Mouse (Mus musculus) heart, embryonic 12.5 days (tissue): ENCODE measurements around the gene Fsd1. TPM values are rescaled to one million over a fixed set of nuclear protein-coding genes. Genes with fewer than 3 reads are reported as not detected.
A peak's percentile ranks its signal among the peaks of the same experiment; 100 is the strongest.

Source experiments
- ATAC-seq: fragments of 200-750 bp; cut with Nextera tagmentation; 2 replicates; pipeline ENCODE4 v1.8.0; 2017; ENCODE audit warnings: moderate TSS enrichment, moderate library complexity; ENCODE audit not compliant: insufficient number of reproducible peaks, low FRiP score
- H3K27ac ChIP-seq: fragments of 300-500 bp; sonication (generic); 2 replicates; pipeline ENCODE4 v1.5.1; 2016; ENCODE audit warnings: mild to moderate bottlenecking, moderate library complexity; ENCODE audit not compliant: poor library complexity, severe bottlenecking
- H3K27me3 ChIP-seq: fragments of 300-500 bp; sonication (generic); replicated peaks from 2 replicates; pipeline ENCODE4 v1.6.1; 2016; ENCODE audit warnings: mild to moderate bottlenecking, moderate library complexity
- H3K36me3 ChIP-seq: fragments of 300-500 bp; sonication (generic); 2 replicates; pipeline ENCODE4 v1.6.1; 2016; ENCODE audit warnings: mild to moderate bottlenecking, moderate library complexity
- H3K4me1 ChIP-seq: fragments of 300-500 bp; sonication (generic); replicated peaks from 2 replicates; pipeline ENCODE4 v1.6.1; 2016; ENCODE audit warnings: mild to moderate bottlenecking
- H3K4me2 ChIP-seq: fragments of 300-500 bp; sonication (generic); 2 replicates; pipeline ENCODE4 v1.6.1; 2016; ENCODE audit warnings: mild to moderate bottlenecking, moderate library complexity
- H3K4me3 ChIP-seq: fragments of 300-500 bp; sonication (generic); 2 replicates; pipeline ENCODE4 v1.5.1; 2016; ENCODE audit warnings: mild to moderate bottlenecking
- H3K9ac ChIP-seq: fragments of 300-500 bp; sonication (generic); 2 replicates; pipeline ENCODE4 v1.6.1; 2016; ENCODE audit warnings: mild to moderate bottlenecking, moderate library complexity
- H3K9me3 ChIP-seq: fragments of 300-500 bp; sonication (generic); replicated peaks from 2 replicates; pipeline ENCODE4 v1.6.1; 2016; ENCODE audit warnings: mild to moderate bottlenecking, moderate library complexity
- WGBS: fragments of 180-500 bp; shearing (Covaris S2); methylation state at CpG from one replicate; pipeline ENCODE4 v1.1.7; 2016; 5-methylcytosine and 5-hydroxymethylcytosine counted together
- polyA plus RNA-seq: library from polyadenylated mRNA; unstranded; fragments of >200 nt; fragmentation: Nextera tagmentation; extraction: Ambion mirVana; gene quantifications from 2 replicates; pipeline ENCODE4 v1.2.1, GENCODE M21; 2016

Fsd1 gene
- polyA plus RNA-seq, 1 experiment from 2014 or later, result 5.6 TPM

DNA sequence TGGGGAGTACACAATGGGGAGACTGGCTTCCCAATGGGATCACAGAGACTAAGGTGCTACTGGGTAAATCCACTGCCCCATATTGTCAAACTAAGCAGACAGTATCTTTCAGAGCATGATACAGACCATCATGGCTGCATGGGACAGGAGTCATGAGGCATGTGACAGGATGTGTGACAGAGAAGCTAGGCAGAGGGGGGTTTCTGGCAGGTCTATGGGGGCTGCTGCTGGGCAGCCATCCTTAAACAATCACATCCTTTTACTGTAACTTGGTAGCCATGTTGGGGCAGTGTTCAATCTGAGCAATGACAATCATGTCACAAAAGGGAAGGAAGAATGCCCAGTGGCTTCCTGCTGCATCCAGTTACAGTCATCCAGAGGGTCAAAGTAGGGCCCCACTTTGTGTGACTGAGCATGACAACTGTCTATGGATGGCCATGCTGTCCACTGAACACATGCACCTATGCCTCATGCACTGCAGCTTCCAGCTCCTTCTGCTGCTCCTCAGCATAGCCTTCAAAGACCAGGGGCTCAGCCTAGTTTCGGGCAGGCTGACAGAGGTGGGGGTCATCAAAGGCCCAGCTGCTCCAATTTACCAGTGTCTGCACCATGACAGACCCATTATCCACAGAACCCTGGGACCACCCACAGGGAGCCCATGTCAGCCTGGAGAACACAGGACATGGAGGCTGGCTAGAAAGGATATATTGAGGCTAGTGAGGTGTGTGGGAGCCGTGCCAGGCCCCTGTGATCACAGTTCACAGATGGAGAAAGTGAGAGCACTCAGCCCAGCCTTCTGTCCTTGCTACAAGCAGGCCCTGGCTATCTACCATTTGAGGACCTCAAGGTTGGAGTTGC lies 36.1 kb downstream of the Fsd1 start:
- H3K27ac ChIP-seq, result no peak overlapping the region
- peaks cover 36% of the 10 kb centered on the region for H3K36me3 ChIP-seq
- no peak overlapping the region for H3K4me2 ChIP-seq
- H3K9ac ChIP-seq, result no peak overlapping the region
- no peaks in the 10 kb centered on the region for H3K9me3 ChIP-seq
- no peaks in the 10 kb centered on the region for H3K27me3 ChIP-seq
- peaks cover 79% of the 10 kb centered on the region for H3K4me1 ChIP-seq
- ATAC-seq, result no peak
- 94% methylated on average over 2 of the region's 2 CpGs for WGBS
- H3K4me3 ChIP-seq, result no peak overlapping the region

DNA sequence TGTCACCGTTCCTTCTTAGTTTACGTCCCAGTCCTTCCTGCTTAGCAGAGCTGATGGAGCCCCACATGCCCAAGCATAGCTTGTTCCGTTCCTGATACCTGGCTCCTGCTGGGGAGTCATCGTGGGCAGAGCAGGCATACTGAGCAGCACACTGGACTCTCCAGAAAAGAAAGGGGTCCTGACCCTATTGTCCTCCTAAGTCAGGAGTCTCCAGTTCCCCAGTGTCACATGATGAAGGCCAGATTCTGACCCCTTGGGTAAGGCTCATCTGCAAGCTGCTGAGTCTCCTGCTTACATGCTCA lies 36.6 kb downstream of the Fsd1 start:
- no peak overlapping the region for H3K27ac ChIP-seq
- no peak overlapping the region; the same call in 1 of the 2 replicates for H3K9ac ChIP-seq
- no peaks in the 10 kb centered on the region for H3K9me3 ChIP-seq
- H3K4me2 ChIP-seq, result no peak overlapping the region
- H3K4me1 ChIP-seq, result peaks cover 85% of the 10 kb centered on the region
- ATAC-seq, result no peak
- no peak overlapping the region for H3K4me3 ChIP-seq
- H3K27me3 ChIP-seq, result no peaks in the 10 kb centered on the region
- 82% methylated on average over 4 of the region's 4 CpGs for WGBS
- peaks cover 35% of the 10 kb centered on the region for H3K36me3 ChIP-seq

GRCm38 (mm10) chr17:56023386-56023785 lies 37.1 kb downstream of the Fsd1 start:
- Histone ChIP-seq H3K36me3 (peaks cover 33% of the 10 kb centered on the region), H3K27ac (peak overlapping the region; percentile 36; the same call in 1 of the 2 replicates), H3K4me3 (no peak overlapping the region), H3K27me3 (no peaks in the 10 kb centered on the region), H3K4me1 (peaks cover 86% of the 10 kb centered on the region), H3K9ac (no peak overlapping the region; the same call in 1 of the 2 replicates), H3K9me3 (no peaks in the 10 kb centered on the region), H3K4me2 (no peak overlapping the region)
- 39% methylated on average over 5 of the region's 5 CpGs for WGBS
- no peak for ATAC-seq

GRCm38 (mm10) chr17:56024476-56024875 lies 38.2 kb downstream of the Fsd1 start:
- Histone ChIP-seq H3K36me3 (peaks cover 32% of the 10 kb centered on the region), H3K4me2 (no peak overlapping the region), H3K4me1 (peaks cover 87% of the 10 kb centered on the region), H3K9ac (0 out of 2 replicates have a peak overlapping the region, but pooled peaks have one; percentile 46), H3K9me3 (no peaks in the 10 kb centered on the region), H3K27me3 (no peaks in the 10 kb centered on the region), H3K27ac (no peak overlapping the region), H3K4me3 (no peak overlapping the region)
- no peak for ATAC-seq
- WGBS, result 45% methylated on average over 2 of the region's 2 CpGs

GRCm38 (mm10) chr17:56024931-56025330 lies 38.6 kb downstream of the Fsd1 start:
- Histone ChIP-seq H3K36me3 (peaks cover 30% of the 10 kb centered on the region), H3K9ac (no peak overlapping the region), H3K4me2 (no peak overlapping the region), H3K27me3 (no peaks in the 10 kb centered on the region), H3K4me1 (peaks cover 84% of the 10 kb centered on the region), H3K27ac (0 out of 2 replicates have a peak overlapping the region, but pooled peaks have one; percentile 2), H3K9me3 (no peaks in the 10 kb centered on the region), H3K4me3 (no peak overlapping the region)
- 52% methylated on average over 5 of the region's 5 CpGs for WGBS
- ATAC-seq, result no peak

DNA sequence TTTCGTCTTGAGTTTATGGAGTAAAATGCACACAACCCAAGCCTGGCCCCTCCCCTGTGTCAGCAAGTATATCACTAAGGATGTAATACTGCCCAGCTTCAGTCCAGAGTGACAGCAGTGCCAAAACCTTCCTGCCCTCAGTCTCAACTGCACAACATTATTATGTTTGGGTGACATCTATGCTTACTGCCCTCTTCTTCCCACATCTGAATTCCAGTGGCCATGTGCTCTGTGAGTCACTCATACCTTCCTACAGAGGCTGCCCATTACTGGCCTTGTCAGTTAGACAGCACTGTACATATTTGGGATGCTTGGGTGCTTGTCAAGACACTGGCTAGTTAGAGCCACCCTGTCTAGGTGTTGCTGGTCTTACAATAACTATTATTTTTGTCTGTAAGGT lies 40.0 kb downstream of the Fsd1 start:
- peaks cover 84% of the 10 kb centered on the region for H3K4me1 ChIP-seq
- no peak for ATAC-seq
- 53% methylated on average over 1 of the region's 1 CpGs for WGBS

DNA sequence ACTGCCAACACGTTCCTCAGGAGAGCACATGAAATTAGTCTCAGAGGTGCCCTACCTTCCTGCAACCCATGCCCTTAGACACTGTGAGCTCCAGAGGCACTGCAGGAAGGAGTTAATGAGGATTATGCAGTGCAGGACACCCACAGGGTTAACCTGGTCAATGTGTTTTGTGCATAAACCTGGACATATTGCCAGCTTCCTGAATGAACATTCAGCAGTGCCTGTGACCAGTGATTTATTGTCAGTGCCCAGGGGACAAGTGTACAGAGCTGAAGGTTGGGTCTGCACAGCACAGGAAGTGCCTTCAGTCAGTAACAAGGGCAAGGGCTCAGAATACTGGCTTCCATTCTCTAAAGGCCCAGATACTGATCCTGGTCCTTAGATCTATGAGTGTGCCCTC lies 40.6 kb downstream of the Fsd1 start:
- ATAC-seq, result no peak
- Histone ChIP-seq H3K27ac (peak overlapping the region; percentile 70), H3K36me3 (peaks cover 26% of the 10 kb centered on the region), H3K27me3 (no peaks in the 10 kb centered on the region), H3K4me3 (no peak overlapping the region), H3K4me1 (peaks cover 88% of the 10 kb centered on the region), H3K4me2 (no peak overlapping the region), H3K9ac (0 out of 2 replicates have a peak overlapping the region, but pooled peaks have one; percentile 13), H3K9me3 (no peaks in the 10 kb centered on the region)
- WGBS, result 69% methylated on average over 1 of the region's 1 CpGs

More for the DNA sequence above, 40.0 kb downstream of the Fsd1 start:
- peak overlapping the region; percentile 70 for H3K27ac ChIP-seq
- H3K9ac ChIP-seq, result no peak overlapping the region
- peaks cover 26% of the 10 kb centered on the region for H3K36me3 ChIP-seq
- no peaks in the 10 kb centered on the region for H3K27me3 ChIP-seq
- H3K4me3 ChIP-seq, result no peak overlapping the region
- no peak overlapping the region for H3K4me2 ChIP-seq
- H3K9me3 ChIP-seq, result no peaks in the 10 kb centered on the region

GRCm38 (mm10) chr17:56027801-56028441 lies 41.6 kb downstream of the Fsd1 start:
- H3K9ac ChIP-seq, result 0 out of 2 replicates have a peak overlapping the region, but pooled peaks have one; percentile 13
- WGBS, result 89% methylated on average over 5 of the region's 5 CpGs
- no peak for ATAC-seq
- peaks cover 88% of the 10 kb centered on the region for H3K4me1 ChIP-seq
- H3K4me2 ChIP-seq, result no peak overlapping the region
- 0 out of 2 replicates have a peak overlapping the region, but pooled peaks have one; percentile 22 for H3K27ac ChIP-seq
- H3K4me3 ChIP-seq, result no peak overlapping the region
- peaks cover 26% of the 10 kb centered on the region for H3K36me3 ChIP-seq
- no peaks in the 10 kb centered on the region for H3K9me3 ChIP-seq
- H3K27me3 ChIP-seq, result no peaks in the 10 kb centered on the region

DNA sequence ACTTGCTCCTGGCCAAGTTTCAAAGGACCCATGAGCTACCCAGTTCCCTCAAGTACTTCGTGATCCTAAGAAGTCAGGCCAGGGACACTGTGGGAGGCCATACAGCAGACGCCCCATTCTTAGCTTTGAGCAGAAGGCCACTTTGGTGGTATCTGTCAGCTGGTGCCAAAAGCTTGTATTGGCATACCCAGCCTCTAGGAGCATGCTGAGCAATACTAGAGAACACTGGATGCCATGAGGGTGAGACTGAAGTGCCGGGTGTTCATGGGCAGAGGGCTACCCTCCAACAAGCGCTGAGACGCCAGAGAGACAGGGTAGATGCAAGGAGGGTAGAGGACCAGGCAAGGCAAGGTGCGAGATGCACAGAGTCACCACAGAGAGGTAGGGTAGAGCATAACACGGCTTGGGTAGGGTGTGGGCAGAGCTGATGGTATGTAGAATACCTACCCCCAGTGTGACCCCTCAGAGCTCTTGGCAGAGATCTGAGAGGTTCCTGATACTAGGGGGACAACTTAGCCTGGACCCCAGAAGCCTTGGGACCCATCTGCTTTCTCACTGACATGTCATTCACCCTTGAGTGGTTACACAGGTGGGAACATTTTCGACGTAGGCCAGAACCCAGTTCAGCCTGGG lies 44.0 kb downstream of the Fsd1 start:
- ATAC-seq, result no peak
- H3K36me3 ChIP-seq, result peaks cover 44% of the 10 kb centered on the region
- H3K4me2 ChIP-seq, result no peak overlapping the region
- no peak overlapping the region for H3K27ac ChIP-seq
- no peak overlapping the region for H3K9ac ChIP-seq
- 86% methylated on average over 9 of the region's 9 CpGs for WGBS
- H3K4me3 ChIP-seq, result no peak overlapping the region
- no peaks in the 10 kb centered on the region for H3K9me3 ChIP-seq
- H3K4me1 ChIP-seq, result peaks cover 88% of the 10 kb centered on the region
- H3K27me3 ChIP-seq, result no peaks in the 10 kb centered on the region

DNA sequence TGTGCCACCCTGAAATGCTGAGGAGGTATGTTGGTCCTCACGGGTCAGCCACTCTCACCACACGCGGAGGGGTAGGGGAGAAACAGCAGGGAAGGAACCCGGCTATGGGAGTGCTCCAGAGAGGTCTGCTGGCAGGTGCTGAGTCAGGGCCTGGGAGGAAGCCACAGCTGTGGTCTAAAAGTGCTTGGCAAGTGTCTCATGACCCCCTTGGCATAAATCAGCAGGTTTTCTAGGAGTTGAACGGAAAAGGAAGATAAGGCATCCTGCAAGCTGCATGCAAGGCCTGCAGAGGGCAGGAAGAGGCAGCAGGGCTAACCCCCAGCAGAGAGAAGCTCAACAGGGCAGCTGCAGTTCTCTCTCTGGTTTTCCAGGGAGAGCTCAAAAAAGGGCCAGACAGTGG lies 44.6 kb downstream of the Fsd1 start:
- H3K9ac ChIP-seq, result peak overlapping the region; percentile 20; the same call in 1 of the 2 replicates
- H3K27me3 ChIP-seq, result no peaks in the 10 kb centered on the region
- H3K4me3 ChIP-seq, result no peak overlapping the region
- WGBS, result 41% methylated on average over 5 of the region's 5 CpGs
- peaks cover 44% of the 10 kb centered on the region for H3K36me3 ChIP-seq
- no peak overlapping the region for H3K4me2 ChIP-seq
- peaks cover 84% of the 10 kb centered on the region for H3K4me1 ChIP-seq
- no peak overlapping the region for H3K27ac ChIP-seq
- H3K9me3 ChIP-seq, result no peaks in the 10 kb centered on the region
- peak; percentile 34; the same call in 1 of the 2 replicates for ATAC-seq

DNA sequence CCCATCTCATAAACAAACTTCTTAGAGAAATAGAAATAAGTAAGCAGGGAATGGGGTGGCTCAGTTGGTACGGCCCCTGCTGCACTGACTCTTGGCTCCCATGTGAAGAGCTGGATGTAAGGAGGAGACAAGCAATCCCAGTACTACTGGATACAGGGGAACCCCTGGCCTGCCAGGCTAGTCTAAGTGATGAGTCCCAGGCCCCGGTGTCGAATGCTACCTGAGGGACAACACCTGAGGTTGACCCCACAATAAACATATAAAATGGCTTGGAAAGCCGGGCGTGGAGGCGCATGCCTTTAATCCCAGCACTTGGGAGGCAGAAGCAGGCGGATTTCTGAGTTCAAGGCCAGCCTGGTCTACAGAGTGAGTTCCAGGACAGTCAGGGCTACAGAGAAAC lies 45.1 kb downstream of the Fsd1 start:
- Histone ChIP-seq H3K4me1 (peaks cover 78% of the 10 kb centered on the region), H3K27ac (no peak overlapping the region), H3K9ac (no peak overlapping the region), H3K4me2 (no peak overlapping the region), H3K9me3 (no peaks in the 10 kb centered on the region), H3K4me3 (no peak overlapping the region), H3K27me3 (no peaks in the 10 kb centered on the region), H3K36me3 (peaks cover 44% of the 10 kb centered on the region)
- ATAC-seq, result no peak
- 85% methylated on average over 7 of the region's 7 CpGs for WGBS
